Mouse (Mus musculus) hindlimb bud, embryonic 11.5 days (tissue): ENCODE measurements around the gene Ssbp1.

ENCODE experiments used
- DNase-seq: peaks from one replicate; pipeline ENCODE4 v3.0.0-alpha.2; 2012; ENCODE audit warnings: low read depth, low spot score; ENCODE audit errors: extremely low spot score

The Ssbp1 gene

DNA sequence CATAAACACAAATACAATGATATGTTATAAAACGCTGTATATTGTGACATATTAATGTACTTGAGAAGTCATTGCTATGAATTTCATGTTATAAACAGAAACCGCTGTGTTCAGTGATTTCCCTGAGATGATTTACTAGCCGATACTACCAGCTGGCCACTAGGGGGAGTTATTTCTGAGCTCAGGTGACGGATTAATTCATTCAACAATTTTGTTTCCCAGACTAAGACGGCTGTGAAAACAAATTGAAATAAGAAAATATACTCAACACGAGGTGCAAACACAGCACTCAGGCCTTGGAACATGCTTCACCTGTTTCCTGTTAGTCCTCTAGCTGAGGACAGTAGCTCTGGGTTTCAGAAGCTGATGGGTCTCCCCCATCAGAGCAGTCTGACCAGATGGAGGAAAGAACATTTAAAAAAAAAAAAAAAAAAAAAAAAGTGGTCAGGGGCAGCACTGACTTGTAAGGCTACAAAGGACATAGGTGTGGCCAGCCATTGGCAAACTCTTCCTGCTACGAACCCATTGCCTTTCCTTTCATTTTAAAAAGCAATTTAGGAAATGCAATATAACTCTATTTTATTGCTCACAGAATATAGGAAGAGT, 16.6 kb upstream of the Ssbp1 start:
- no peak for DNase-seq

DNA sequence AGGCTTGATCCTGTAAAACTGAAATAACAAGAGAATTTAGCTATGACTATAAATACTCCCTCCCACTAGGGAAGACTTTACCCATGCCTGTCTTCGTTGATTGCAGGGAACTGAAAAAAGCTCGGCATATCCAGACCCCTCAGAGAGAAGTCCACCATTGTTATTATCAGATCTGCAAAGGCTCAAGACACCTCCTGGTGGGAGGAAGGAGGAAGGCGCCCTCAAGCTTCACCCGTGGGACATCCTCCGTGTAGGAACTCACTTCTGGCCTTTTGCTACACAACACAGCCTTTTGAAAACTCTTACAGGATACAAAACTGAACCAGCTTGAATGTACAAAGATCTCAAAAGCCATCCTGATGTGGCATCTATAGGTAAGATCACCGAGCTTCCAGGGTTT, 5.4 kb upstream of the Ssbp1 start:
- DNase-seq: no peak

DNA sequence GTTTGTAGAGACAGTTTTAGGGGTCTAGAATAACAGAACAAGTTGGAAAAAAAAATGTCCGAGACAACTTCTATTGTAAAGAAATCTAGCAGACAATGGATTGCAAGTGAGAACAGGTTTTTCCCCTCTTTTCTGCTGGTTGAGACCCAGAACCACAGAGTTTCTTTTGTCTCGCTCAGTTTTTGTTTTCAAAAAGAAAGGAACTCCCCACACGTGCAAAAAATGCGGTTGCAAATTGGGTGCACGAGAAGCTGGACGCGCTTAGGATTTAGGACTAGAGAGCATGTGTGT, 513 bp downstream of the Ssbp1 start:
- DNase-seq: no peak

DNA sequence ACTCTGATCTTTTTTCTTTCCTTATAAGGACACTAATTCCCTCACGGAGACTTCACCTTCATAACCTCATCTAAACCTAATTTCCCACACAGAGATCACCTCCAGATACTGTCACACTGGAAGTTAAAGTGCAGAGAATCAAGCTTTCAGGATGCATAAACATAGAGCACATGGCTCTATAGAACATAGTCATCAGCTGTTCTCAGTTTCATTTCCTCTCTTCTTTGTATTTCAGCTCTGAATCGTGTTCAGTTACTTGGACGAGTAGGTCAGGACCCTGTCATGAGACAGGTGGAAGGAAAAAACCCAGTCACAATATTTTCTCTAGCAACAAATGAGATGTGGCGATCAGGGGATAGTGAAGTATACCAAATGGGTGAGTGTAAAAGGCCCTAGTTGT, 5.0 kb downstream of the Ssbp1 start:
- DNase-seq: no peak

DNA sequence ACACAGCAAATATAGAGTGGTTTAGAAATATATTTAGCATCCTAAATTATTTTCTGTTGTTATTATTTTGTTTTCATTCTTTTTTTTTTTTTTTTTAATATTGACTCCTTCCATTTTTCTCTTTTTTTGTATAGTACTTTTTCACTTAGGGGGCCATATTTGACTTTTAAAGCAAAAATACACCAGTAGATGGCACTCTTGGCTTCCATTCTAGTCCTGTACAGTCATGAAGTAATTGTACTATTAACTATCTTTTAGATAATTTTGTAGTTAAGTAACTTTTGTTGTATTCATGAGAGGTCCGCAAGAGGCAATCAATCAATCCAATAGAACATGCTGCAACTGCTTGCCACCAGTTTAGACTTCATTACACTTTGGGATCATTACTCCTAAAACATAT, 8.6 kb downstream of the Ssbp1 start:
- no peak for DNase-seq

DNA sequence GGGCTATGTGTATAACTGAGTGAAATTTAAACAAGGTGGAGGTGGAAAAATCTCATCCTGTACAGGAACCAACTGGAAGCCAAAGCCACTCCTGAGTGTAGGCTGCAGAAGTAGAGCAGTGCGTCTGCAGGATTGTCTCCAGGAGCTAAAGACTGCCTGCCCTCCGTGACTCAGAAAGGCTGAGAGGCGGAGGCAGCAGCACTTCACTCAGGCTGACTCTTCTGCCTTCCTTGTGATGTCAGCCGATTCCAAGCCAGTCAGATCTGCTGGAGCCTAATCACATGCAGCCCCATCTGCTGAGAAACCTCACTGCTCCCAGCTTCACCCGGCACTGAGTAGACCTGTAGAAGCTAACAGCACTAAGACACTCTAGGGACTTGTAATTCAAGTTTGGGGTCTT, 11.2 kb downstream of the Ssbp1 start:
- no peak for DNase-seq

DNA sequence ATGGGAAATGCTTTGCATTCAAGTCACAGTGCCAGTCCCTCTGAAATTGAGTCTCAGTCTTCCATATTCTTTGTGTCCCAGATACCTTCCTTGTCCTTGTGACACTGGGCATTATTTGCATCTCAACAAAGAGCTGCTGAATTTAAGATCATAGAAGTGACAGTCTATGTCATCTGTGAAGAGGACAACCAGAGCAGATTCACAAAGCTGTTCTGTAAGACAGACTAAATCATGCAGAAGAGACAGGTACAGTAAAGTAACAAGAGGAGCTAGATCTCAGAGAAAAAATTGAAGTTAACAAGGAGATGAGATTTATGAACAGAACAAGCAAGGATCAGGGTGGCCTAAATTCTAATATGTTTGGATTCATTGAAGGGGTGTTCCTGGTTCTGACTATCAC, 19.8 kb downstream of the Ssbp1 start, which contains the start of gene Tas2r137:
TSS of gene Tas2r137 (plus strand) at position 301 of the 400 bp plus-strand sequence.
- no peak for DNase-seq

DNA sequence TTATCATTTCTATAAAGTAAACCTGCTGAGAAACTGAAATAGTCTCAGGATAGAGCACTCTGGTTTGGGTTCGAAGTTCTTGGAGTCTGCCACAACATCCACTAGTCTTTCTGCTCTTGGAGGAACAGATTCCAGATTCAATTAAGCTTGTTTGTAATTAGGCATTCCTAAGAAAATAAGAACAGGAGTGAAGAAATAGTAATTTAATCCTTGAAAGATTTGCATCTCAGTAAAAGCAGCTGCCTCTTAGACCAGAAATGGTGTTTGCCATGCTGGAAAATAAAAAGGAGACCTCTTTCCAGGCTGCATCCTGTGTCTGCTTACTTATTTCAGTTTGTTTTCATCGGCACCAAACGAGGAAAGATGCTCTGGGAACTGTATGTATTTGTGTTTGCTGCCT, 22.1 kb downstream of the Ssbp1 start, which contains the start of gene Tas2r108:
TSS of gene Tas2r108 (plus strand) at position 301 of the 400 bp plus-strand sequence.
- no peak for DNase-seq

DNA sequence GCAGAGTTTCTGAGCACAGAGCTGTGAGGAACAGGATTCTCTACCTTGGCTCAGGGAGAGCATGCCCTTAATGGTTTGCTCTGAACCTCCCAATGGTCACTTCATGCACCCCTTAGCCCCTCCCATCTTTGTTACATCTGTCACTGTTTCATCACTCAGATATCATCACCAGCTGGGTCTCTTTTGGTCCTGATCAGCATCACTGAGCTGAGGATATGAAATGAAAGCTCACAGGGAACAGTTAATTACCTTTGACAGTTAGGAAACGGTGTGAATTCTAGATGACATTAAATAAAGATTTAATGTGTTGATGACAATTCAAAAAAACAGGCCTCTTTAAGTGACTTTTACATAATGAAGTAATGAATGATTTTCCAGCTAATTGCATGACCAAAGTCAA, 48.3 kb downstream of the Ssbp1 start, which contains the start of gene Prss37:
TSS of gene Prss37 (minus strand) at position 101 of the 400 bp plus-strand sequence.
- no peak for DNase-seq
